Mouse (Mus musculus) A20 (cell line): ENCODE results near the gene Vipr1.

ENCODE experiments used
- DNase-seq: peaks from one replicate; pipeline ENCODE4 v3.0.0-alpha.2; 2011; ENCODE audit warnings: low read depth, low spot score

Vipr1 gene

DNA sequence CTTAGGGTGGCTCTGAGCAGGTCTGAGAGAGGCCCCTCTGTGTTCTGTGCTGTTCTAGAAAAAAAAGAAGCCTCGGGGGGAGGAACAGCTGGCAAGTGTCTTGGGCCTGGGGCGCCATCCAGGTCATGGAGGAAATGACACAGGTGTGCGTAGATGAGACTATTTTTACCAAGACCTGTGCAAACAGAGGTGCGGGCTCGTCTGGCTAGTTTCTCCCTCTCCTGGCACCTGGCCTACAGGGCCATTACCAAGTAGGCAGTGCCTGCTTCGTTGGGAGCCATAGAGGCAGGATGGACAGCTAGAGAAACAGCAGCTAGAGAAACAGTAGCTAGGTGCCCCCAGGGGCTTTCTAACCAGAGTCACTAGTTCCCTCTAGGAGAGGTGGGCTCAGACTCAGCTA, 9.2 kb upstream of the Vipr1 start:
- peak; percentile 36 for DNase-seq

GRCm38 (mm10) chr9:121635835-121636576, 6.5 kb upstream of the Vipr1 start:
- no peak for DNase-seq

GRCm38 (mm10) chr9:121639790-121640189, 2.7 kb upstream of the Vipr1 start:
- no peak for DNase-seq

GRCm38 (mm10) chr9:121641235-121641915, 1.1 kb upstream of the Vipr1 start:
- DNase-seq, result no peak

- DNase-seq, result peak; percentile 37
Measured at GRCm38 (mm10) chr9:121642001-121642400, 515 bp upstream of the Vipr1 start, which contains the start of gene Lyzl4. Gene Lyzl4 (minus strand): TSS chr9:121642096.

DNA sequence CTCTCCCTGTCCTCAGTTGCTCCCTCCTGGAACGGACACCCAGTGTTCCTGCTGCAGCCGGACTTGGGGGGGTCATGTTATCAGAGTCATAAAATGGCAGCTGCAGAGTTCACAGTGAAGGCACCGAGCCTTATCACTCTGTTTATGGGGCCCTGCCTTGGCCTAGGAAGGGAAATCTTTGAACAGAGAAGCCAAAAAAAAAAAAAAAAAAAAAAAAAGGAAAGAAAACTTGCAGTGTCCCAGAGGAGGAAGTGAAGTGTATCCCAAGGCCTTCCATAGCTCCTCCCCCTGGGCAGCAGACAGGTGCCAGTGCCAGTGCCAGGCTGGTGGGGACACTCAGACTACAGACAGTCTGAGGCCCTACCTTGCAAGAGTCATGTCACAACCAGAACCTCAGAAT, 2.3 kb downstream of the Vipr1 start:
- DNase-seq, result no peak

GRCm38 (mm10) chr9:121647026-121647425, 4.5 kb downstream of the Vipr1 start:
- no peak for DNase-seq

GRCm38 (mm10) chr9:121653668-121654067, 11.2 kb downstream of the Vipr1 start:
- no peak for DNase-seq

DNA sequence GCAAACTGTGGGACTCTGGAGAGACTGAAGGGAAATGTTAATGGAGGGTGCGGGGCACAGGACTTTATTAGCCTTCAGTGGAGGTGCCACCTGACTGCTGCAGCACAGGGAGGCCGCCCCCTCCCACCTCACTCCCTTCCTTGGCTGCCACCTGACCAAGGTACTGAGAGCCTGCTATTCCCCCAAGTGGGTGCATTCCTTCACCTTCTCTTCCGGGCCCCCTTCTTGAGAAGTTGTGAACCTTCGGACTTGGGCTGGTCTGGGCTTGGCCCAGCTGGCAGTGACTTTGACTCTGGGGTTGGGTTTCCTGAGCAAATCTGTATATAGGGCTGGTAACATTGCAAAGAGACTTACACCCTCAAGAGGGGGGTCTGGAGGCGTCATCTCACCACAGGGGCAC, 13.8 kb downstream of the Vipr1 start:
- DNase-seq, result no peak

DNA sequence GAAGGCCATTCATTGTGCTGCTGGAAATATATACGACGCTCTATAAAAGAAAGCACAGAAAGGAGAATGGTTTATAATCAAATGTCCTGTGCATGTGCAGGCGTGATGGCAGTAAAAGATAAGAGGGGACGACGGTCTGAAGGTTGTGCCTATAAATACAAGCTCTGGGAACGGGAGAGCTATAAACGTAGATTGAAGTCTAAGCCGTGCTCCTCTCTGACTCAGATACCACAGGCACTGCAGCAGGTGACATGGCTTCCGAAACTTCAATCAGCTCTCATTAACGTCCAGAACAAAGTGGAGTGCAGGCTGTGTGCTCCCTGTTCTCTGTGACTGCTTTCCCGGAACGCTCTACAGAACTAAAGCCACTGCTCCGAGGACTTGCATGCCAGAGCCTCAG, 14.6 kb downstream of the Vipr1 start:
- DNase-seq, result no peak

GRCm38 (mm10) chr9:121658248-121658647, 15.7 kb downstream of the Vipr1 start:
- DNase-seq, result no peak

- peak; percentile 77 for DNase-seq
Measured at GRCm38 (mm10) chr9:121659791-121660190, 17.3 kb downstream of the Vipr1 start.

GRCm38 (mm10) chr9:121663467-121663866, 21.0 kb downstream of the Vipr1 start:
- DNase-seq, result no peak

- DNase-seq, result no peak
Measured at GRCm38 (mm10) chr9:121664104-121664503, 21.6 kb downstream of the Vipr1 start.

DNA sequence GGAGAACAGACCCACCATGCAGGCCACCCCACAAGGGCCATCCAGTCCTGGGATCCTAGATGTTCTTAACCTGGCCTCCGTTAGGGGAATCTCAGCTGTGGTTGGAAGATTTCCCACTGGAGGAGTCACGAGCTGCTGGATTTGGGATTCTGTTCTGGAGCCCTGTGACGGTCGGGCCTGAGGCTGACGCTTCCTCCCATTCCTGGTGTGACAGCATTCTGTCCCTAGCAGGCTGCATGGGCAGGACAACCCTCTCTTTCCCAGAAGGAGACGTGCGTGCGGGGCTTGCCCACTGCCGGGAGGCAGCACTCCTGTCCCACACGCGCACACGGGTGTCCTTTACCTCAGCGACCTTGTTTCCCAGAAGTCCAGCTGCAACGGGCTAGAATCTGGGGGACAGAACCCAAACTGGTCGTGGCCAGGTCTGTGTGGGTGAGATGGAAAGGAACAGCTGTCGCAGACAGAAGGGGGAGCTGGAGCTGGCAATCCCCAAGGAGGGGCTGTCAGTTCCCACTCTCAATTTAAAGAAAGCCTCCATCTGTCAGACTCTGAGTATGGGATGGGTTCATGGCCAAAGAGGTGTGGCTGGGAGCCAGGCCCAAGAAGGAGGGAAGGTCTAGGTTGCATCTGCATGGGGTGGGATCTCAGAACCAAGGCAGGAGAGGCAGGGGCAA, 24.6 kb downstream of the Vipr1 start:
- no peak for DNase-seq

- no peak for DNase-seq
Measured at GRCm38 (mm10) chr9:121667822-121668221, 25.3 kb downstream of the Vipr1 start.

DNA sequence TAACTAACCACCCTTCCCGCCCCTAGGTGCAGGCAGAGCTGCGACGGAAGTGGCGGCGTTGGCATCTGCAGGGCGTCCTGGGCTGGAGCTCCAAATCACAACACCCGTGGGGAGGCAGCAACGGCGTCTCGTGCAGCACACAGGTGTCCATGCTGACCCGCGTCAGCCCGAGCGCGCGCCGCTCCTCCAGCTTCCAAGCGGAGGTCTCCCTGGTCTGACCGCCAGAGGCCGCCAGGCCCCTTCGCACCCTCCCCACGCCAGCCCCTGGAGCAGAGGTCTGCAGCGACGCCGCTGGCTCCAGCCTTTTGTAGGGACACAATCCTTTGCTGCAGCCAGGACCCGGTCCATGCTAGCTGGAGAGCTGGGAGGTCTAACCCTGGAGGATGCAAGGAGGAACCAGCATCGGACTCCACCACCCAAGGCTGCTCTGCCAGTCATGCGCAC, 26.9 kb downstream of the Vipr1 start:
- DNase-seq, result no peak

- peak; percentile 60 for DNase-seq
Measured at GRCm38 (mm10) chr9:121671300-121671699, 28.8 kb downstream of the Vipr1 start.

- DNase-seq, result no peak
Measured at GRCm38 (mm10) chr9:121672311-121672710, 29.8 kb downstream of the Vipr1 start.

DNA sequence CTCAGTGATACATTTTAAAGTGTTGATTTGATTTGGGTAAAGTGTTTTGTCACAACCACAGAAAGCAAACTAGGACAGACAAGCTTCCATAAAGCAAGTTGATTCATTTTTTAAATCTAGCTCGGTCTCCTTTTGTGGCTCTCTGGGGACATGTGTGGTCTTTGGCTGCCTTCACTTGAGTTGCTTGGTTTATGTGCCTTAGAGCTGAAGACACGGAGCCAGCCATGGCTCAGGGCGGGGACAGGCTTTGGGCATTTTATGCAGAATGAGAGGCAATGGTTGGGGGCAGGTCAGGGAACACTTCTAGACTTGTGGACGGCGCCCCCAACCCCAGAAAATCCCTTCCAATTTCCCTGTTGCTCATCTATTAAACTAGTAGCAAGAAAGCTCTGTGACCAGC, 31.2 kb downstream of the Vipr1 start:
- DNase-seq, result no peak

DNA sequence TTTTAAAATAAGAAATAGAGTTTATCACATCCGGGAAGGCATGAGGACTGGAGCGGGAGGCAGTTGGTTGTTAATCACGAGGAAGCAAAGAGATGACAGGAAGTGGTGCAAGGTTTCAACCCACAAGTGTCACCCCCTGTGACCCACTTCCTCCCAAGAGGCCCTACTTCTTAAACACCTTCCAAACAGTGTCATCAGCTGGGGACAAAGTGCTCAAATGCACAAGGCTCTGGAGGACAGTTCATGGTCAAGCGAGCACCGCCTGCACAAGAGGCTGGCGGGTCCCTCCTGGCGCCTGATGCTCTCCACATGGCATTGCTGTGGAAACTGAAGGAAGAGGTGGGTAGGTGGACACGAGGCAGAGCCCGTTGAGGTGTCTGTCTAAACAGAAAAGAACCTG, 32.5 kb downstream of the Vipr1 start:
- DNase-seq, result peak; percentile 47

DNA sequence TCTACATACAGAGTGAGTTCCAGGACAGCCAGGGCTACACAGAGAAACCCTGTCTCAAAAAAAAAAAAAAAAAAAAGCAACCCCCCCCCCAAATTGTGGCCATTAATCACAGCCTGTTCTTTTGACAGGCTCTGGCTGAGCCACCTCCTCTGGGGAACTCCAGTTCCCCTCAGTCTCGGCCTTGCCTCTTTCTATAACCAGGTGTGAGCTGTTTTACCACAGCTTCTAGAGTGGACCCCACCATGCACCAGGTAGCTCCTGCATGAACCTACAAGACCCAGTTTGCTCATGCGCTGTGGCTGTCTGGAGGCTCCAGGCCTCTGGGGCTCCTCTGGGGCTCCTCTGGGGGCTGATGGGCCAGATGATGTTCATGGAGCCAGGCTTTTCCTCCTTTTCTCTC, 33.0 kb downstream of the Vipr1 start:
- DNase-seq, result no peak

DNA sequence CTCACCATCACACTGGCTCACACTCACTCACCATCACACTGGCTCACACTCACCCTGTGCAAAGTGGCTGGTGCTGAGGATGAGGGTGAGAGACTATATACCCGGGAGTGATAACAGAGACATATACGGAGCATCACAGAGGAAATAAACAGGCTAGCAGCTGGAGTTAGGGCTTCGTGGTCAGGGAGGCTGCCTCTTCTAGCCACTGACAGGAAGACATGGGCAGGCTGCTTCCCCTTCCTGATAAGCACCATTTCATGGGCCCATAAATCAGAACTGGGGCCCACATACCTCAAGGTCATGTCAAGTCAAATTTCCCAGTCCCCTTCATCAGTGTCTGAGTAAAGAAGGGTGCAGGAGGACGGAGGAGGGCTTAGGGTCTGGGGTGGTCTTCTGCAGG, 34.6 kb downstream of the Vipr1 start:
- DNase-seq, result no peak
